Mouse (Mus musculus) stomach, embryonic 15.5 days (tissue): ENCODE data around the gene Wnt10a. TPM values are rescaled to one million over a fixed set of nuclear protein-coding genes. Genes with fewer than 3 reads are reported as not detected.
A peak's percentile ranks its signal among the peaks of the same experiment; 100 is the strongest.
"Not testable (repeated sequence)": the region's sequence is repeated elsewhere in the genome, so short reads cannot be mapped to it uniquely, and the experiment has no call there.

Experiments
- ATAC-seq: fragments of 200-750 bp; cut with Nextera tagmentation; 2 replicates; pipeline ENCODE4 v1.8.0; 2017; ENCODE audit warnings: low read depth, moderate number of reproducible peaks, moderate TSS enrichment; ENCODE audit not compliant: insufficient read depth, low FRiP score
- H3K27ac ChIP-seq: fragments of 300-500 bp; sonication (generic); 2 replicates; pipeline ENCODE4 v1.5.1; 2015; ENCODE audit warnings: mild to moderate bottlenecking, inconsistent platforms
- H3K27me3 ChIP-seq: fragments of 300-500 bp; sonication (generic); replicated peaks from 2 replicates; pipeline ENCODE4 v1.6.1; 2015; ENCODE audit warnings: inconsistent platforms
- H3K36me3 ChIP-seq: fragments of 300-500 bp; sonication (generic); 2 replicates; pipeline ENCODE4 v1.6.1; 2015; ENCODE audit warnings: inconsistent platforms
- H3K4me1 ChIP-seq: fragments of 300-500 bp; sonication (generic); 2 replicates; pipeline ENCODE4 v1.6.1; 2015; ENCODE audit warnings: inconsistent platforms
- H3K4me2 ChIP-seq: fragments of 300-500 bp; sonication (generic); 2 replicates; pipeline ENCODE4 v1.6.1; 2015; ENCODE audit warnings: mild to moderate bottlenecking, inconsistent platforms
- H3K4me3 ChIP-seq: fragments of 300-500 bp; sonication (generic); replicated peaks from 2 replicates; pipeline ENCODE4 v1.5.1; 2015; ENCODE audit warnings: inconsistent platforms
- H3K9ac ChIP-seq: fragments of 300-500 bp; sonication (generic); 2 replicates; pipeline ENCODE4 v1.6.1; 2015; ENCODE audit warnings: inconsistent platforms
- H3K9me3 ChIP-seq: fragments of 300-500 bp; sonication (generic); 2 replicates; pipeline ENCODE4 v1.6.1; 2016; ENCODE audit warnings: inconsistent platforms
- WGBS: fragments of 180-500 bp; shearing (Covaris S2); methylation state at CpG from one replicate; pipeline ENCODE4 v1.1.7; 2015; 5-methylcytosine and 5-hydroxymethylcytosine counted together
- polyA plus RNA-seq: library from polyadenylated mRNA; unstranded; fragments of >200 nt; fragmentation: Nextera tagmentation; extraction: Ambion mirVana; gene quantifications from 2 replicates; pipeline ENCODE4 v1.2.1, GENCODE M21; 2015

Wnt10a gene
- polyA plus RNA-seq, 1 experiment from 2014 or later: 3.5 TPM

- Histone ChIP-seq H3K36me3 (no peaks in the 10 kb centered on the region), H3K27me3 (peaks cover 87% of the 10 kb centered on the region), H3K9me3 (no peaks in the 10 kb centered on the region), H3K9ac (no peak overlapping the region), H3K4me2 (no peak overlapping the region), H3K27ac (no peak overlapping the region), H3K4me1 (peaks cover 43% of the 10 kb centered on the region), H3K4me3 (no peak overlapping the region)
- ATAC-seq: no peak
- 19% methylated on average over 4 of the region's 4 CpGs for WGBS
Observed at GRCm38 (mm10) chr1:74805340-74805835, 14.1 kb downstream of the Wnt10a start.

- no peak overlapping the region for H3K4me2 ChIP-seq
- 26% methylated on average over 5 of the region's 5 CpGs for WGBS
- H3K9me3 ChIP-seq: no peaks in the 10 kb centered on the region
- H3K27me3 ChIP-seq: peaks cover 83% of the 10 kb centered on the region
- H3K4me1 ChIP-seq: peaks cover 40% of the 10 kb centered on the region
- H3K4me3 ChIP-seq: no peak overlapping the region
- no peak overlapping the region for H3K27ac ChIP-seq
- no peaks in the 10 kb centered on the region for H3K36me3 ChIP-seq
- ATAC-seq: no peak
- H3K9ac ChIP-seq: no peak overlapping the region
Observed at GRCm38 (mm10) chr1:74805843-74806242, 14.5 kb downstream of the Wnt10a start.

- under 1% methylated on average over 38 of the region's 38 CpGs for WGBS
- Histone ChIP-seq H3K4me3 (peak overlapping the region; percentile 16), H3K4me2 (peak overlapping the region; percentile 44), H3K27ac (no peak overlapping the region), H3K9ac (no peak overlapping the region), H3K27me3 (peaks cover 77% of the 10 kb centered on the region), H3K9me3 (no peaks in the 10 kb centered on the region), H3K36me3 (no peaks in the 10 kb centered on the region), H3K4me1 (peaks cover 37% of the 10 kb centered on the region)
- no peak for ATAC-seq
Observed at GRCm38 (mm10) chr1:74806360-74807311, 15.3 kb downstream of the Wnt10a start.

GRCm38 (mm10) chr1:74807551-74808071, 16.3 kb downstream of the Wnt10a start:
- Histone ChIP-seq H3K27me3 (peaks cover 68% of the 10 kb centered on the region), H3K36me3 (no peaks in the 10 kb centered on the region), H3K9ac (no peak overlapping the region), H3K9me3 (no peaks in the 10 kb centered on the region), H3K4me3 (no peak overlapping the region), H3K4me2 (peak overlapping the region; percentile 44), H3K4me1 (peaks cover 37% of the 10 kb centered on the region), H3K27ac (no peak overlapping the region)
- 13% methylated on average over 23 of the region's 23 CpGs for WGBS
- no peak for ATAC-seq

GRCm38 (mm10) chr1:74808078-74808477, 16.8 kb downstream of the Wnt10a start:
- peak; percentile 79; the same call in 1 of the 2 replicates for ATAC-seq
- peak overlapping the region; percentile 26 for H3K4me3 ChIP-seq
- peak overlapping the region; percentile 44 for H3K4me2 ChIP-seq
- peaks cover 63% of the 10 kb centered on the region for H3K27me3 ChIP-seq
- H3K4me1 ChIP-seq: peaks cover 33% of the 10 kb centered on the region
- H3K9me3 ChIP-seq: no peaks in the 10 kb centered on the region
- under 1% methylated on average over 16 of the region's 16 CpGs for WGBS
- H3K27ac ChIP-seq: no peak overlapping the region
- no peak overlapping the region for H3K9ac ChIP-seq
- no peaks in the 10 kb centered on the region for H3K36me3 ChIP-seq

GRCm38 (mm10) chr1:74809007-74809406, 17.7 kb downstream of the Wnt10a start:
- H3K27ac ChIP-seq: no peak overlapping the region
- no peak overlapping the region for H3K9ac ChIP-seq
- 48% methylated on average over 10 of the region's 10 CpGs for WGBS
- H3K36me3 ChIP-seq: no peaks in the 10 kb centered on the region
- ATAC-seq: no peak
- no peak overlapping the region for H3K4me2 ChIP-seq
- peaks cover 54% of the 10 kb centered on the region for H3K27me3 ChIP-seq
- H3K4me1 ChIP-seq: peaks cover 23% of the 10 kb centered on the region
- H3K9me3 ChIP-seq: no peaks in the 10 kb centered on the region
- H3K4me3 ChIP-seq: no peak overlapping the region

GRCm38 (mm10) chr1:74814931-74815647, 23.8 kb downstream of the Wnt10a start:
- no peak overlapping the region for H3K9ac ChIP-seq
- H3K9me3 ChIP-seq: no peaks in the 10 kb centered on the region
- H3K4me3 ChIP-seq: no peak overlapping the region
- H3K27ac ChIP-seq: no peak overlapping the region
- H3K27me3 ChIP-seq: no peaks in the 10 kb centered on the region
- ATAC-seq: no peak
- H3K4me1 ChIP-seq: no peaks in the 10 kb centered on the region
- 73% methylated on average over 9 of the region's 9 CpGs for WGBS
- H3K36me3 ChIP-seq: no peaks in the 10 kb centered on the region
- H3K4me2 ChIP-seq: no peak overlapping the region

GRCm38 (mm10) chr1:74815965-74816364, 24.6 kb downstream of the Wnt10a start:
- not testable (repeated sequence) for H3K4me1 ChIP-seq, H3K36me3 ChIP-seq, ATAC-seq, H3K9me3 ChIP-seq, H3K4me3 ChIP-seq, H3K4me2 ChIP-seq, H3K27me3 ChIP-seq, H3K9ac ChIP-seq, H3K27ac ChIP-seq
- 87% methylated on average over 6 of the region's 6 CpGs for WGBS

GRCm38 (mm10) chr1:74816612-74817199, 25.4 kb downstream of the Wnt10a start:
- H3K4me3 ChIP-seq: peak overlapping the region; percentile 77
- H3K9ac ChIP-seq: peak overlapping the region; percentile 76
- no peaks in the 10 kb centered on the region for H3K4me1 ChIP-seq
- H3K27ac ChIP-seq: peak overlapping the region; percentile 92
- no peaks in the 10 kb centered on the region for H3K36me3 ChIP-seq
- 7% methylated on average over 38 of the region's 38 CpGs for WGBS
- peak; percentile 81 for ATAC-seq
- no peaks in the 10 kb centered on the region for H3K9me3 ChIP-seq
- peak overlapping the region; percentile 65 for H3K4me2 ChIP-seq
- no peaks in the 10 kb centered on the region for H3K27me3 ChIP-seq

- Histone ChIP-seq H3K4me3 (peak overlapping the region; percentile 77), H3K27me3 (no peaks in the 10 kb centered on the region), H3K9ac (peak overlapping the region; percentile 76), H3K36me3 (no peaks in the 10 kb centered on the region), H3K27ac (peak overlapping the region; percentile 92), H3K4me2 (peak overlapping the region; percentile 65), H3K9me3 (no peaks in the 10 kb centered on the region), H3K4me1 (no peaks in the 10 kb centered on the region)
- ATAC-seq: no peak
- 11% methylated on average over 14 of the region's 14 CpGs for WGBS
Observed at GRCm38 (mm10) chr1:74817219-74817618, 25.9 kb downstream of the Wnt10a start.

- Histone ChIP-seq H3K4me2 (no peak overlapping the region), H3K36me3 (no peaks in the 10 kb centered on the region), H3K9ac (no peak overlapping the region), H3K9me3 (no peaks in the 10 kb centered on the region), H3K27me3 (no peaks in the 10 kb centered on the region), H3K4me1 (no peaks in the 10 kb centered on the region), H3K27ac (no peak overlapping the region), H3K4me3 (no peak overlapping the region)
- 89% methylated on average over 1 of the region's 1 CpGs for WGBS
- ATAC-seq: no peak
Observed at GRCm38 (mm10) chr1:74818509-74818908, 27.2 kb downstream of the Wnt10a start.
